Mouse (Mus musculus) hindbrain, postnatal 0 days (tissue): Measurements from ENCODE around the gene Clcn3. TPM values are rescaled to one million over a fixed set of nuclear protein-coding genes. Genes with fewer than 3 reads are reported as not detected.

Experiments
- ATAC-seq: fragments of 200-750 bp; cut with Nextera tagmentation; 2 replicates; pipeline ENCODE4 v1.8.0; 2017; ENCODE audit warnings: mild to moderate bottlenecking, moderate TSS enrichment, moderate library complexity
- DNase-seq: peaks from one replicate; pipeline ENCODE4 v3.0.0-alpha.2; 2015; ENCODE audit warnings: low spot score
- H3K27ac ChIP-seq: fragments of 300-500 bp; sonication (generic); 2 replicates; pipeline ENCODE4 v1.5.1; 2014; ENCODE audit warnings: mild to moderate bottlenecking
- H3K27me3 ChIP-seq: fragments of 300-500 bp; sonication (generic); 2 replicates; pipeline ENCODE4 v1.6.1; 2014; ENCODE audit warnings: low read length, mixed read lengths; ENCODE audit not compliant: insufficient read depth
- H3K36me3 ChIP-seq: fragments of 300-500 bp; sonication (generic); 2 replicates; pipeline ENCODE4 v1.6.1; 2014; ENCODE audit warnings: low read length, mixed read lengths; ENCODE audit not compliant: insufficient read depth
- H3K4me1 ChIP-seq: fragments of 300-500 bp; sonication (generic); 2 replicates; pipeline ENCODE4 v1.6.1; 2014; ENCODE audit warnings: antibody characterized with exemption, low read length, mixed read lengths; ENCODE audit not compliant: insufficient read depth
- H3K4me2 ChIP-seq: fragments of 300-500 bp; sonication (generic); 2 replicates; pipeline ENCODE4 v1.6.1; 2014; ENCODE audit warnings: low read depth, mild to moderate bottlenecking, low read length, moderate library complexity, mixed read lengths
- H3K4me3 ChIP-seq: fragments of 300-500 bp; sonication (generic); 2 replicates; pipeline ENCODE4 v1.5.1; 2014; ENCODE audit warnings: low read length
- H3K9ac ChIP-seq: fragments of 300-500 bp; sonication (generic); replicated peaks from 2 replicates; pipeline ENCODE4 v1.6.1; 2014; ENCODE audit warnings: mild to moderate bottlenecking, low read length, moderate library complexity, mixed read lengths
- H3K9me3 ChIP-seq: fragments of 300-500 bp; sonication (generic); 2 replicates; pipeline ENCODE4 v1.6.1; 2016; ENCODE audit warnings: low read length, mixed read lengths
- CTCF ChIP-seq: IDR thresholded peaks from 2 replicates; pipeline ENCODE4 v1.5.1; 2016; ENCODE audit warnings: antibody characterized with exemption, control low read depth, low read depth
- WGBS: fragments of 180-500 bp; shearing (Covaris S2); extraction: QIAGEN DNeasy Blood & Tissue Kit; methylation state at CpG from one replicate; pipeline ENCODE4 v1.1.7; 2014; 5-methylcytosine and 5-hydroxymethylcytosine counted together
- polyA plus RNA-seq: library from polyadenylated mRNA; unstranded; fragments of >200 nt; fragmentation: Nextera tagmentation; extraction: Ambion mirVana; gene quantifications from 2 replicates; pipeline ENCODE4 v1.2.1, GENCODE M21; 2015
- total RNA-seq: library from RNA; depleted of rRNA; stranded (reverse); fragments of >200 nt; gene quantifications from 2 replicates; pipeline ENCODE4 v1.2.3, GENCODE M21; 2014; rRNA removed

Clcn3 gene
- total and polyA plus RNA-seq, 2 experiments from 2014 or later, result 77.4 to 87.7 TPM

DNA sequence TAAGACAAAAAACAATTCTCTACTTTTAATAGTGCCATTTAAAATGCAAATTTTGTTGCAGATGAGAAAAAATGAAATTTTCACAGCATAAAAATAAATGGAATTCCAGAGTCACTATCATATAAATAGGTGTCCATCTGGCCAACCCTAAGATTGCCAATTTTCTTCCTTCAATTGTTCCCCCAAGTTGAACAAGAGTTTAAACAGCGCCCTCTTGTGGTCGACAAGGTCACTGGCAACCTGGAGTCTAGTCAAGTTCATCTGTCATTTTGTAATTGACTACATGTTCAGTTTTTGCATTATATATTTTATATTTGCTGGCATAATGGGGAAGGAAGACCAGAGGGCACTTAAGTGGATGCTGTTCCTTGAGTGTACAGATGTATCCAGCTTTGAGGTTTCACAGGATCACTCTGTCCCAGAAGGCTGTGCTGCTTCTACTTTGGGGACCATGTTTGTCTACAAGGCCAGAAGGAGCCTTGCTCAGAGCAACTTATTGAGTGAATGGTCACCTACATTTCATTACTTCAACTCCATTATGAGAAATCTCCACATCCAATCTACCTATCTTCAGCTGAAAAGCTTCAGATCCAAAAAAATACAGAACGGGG, 117.5 kb downstream of the Clcn3 start:
- H3K9ac ChIP-seq, result no peak overlapping the region
- no peaks in the 10 kb centered on the region for H3K9me3 ChIP-seq
- H3K27me3 ChIP-seq, result no peaks in the 10 kb centered on the region
- H3K4me2 ChIP-seq, result no peak overlapping the region
- ATAC-seq (peak; percentile 59), DNase-seq (peak; percentile 94)
- 33% methylated on average over 3 of the region's 3 CpGs for WGBS
- no peaks in the 10 kb centered on the region for H3K4me1 ChIP-seq
- H3K4me3 ChIP-seq, result no peak overlapping the region
- TF ChIP-seq CTCF, result peak; percentile 84
- no peaks in the 10 kb centered on the region for H3K36me3 ChIP-seq
- H3K27ac ChIP-seq, result no peak overlapping the region

DNA sequence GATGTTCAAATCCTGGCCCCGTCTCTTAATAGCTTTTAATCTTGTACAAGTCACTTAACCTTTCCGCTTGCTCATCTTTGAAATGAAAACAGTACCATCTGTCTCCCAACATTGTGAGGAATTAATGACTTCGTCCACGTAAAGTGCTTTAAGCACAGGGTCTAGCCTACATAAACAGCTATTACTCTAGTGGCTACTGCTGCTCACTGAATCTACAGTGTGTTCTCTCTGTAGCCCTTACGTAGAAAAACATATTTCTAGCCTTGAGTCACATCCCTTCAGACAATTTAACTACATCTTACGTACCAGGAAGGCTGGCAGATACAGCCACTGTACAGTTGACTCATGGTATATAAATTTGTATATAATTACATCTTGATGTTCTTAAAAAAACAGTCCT, 118.2 kb downstream of the Clcn3 start:
- H3K4me1 ChIP-seq, result no peaks in the 10 kb centered on the region
- H3K9ac ChIP-seq, result no peak overlapping the region
- no peak for DNase-seq
- no peaks in the 10 kb centered on the region for H3K27me3 ChIP-seq
- no peak for ATAC-seq
- H3K36me3 ChIP-seq, result no peaks in the 10 kb centered on the region
- H3K27ac ChIP-seq, result no peak overlapping the region
- no peaks in the 10 kb centered on the region for H3K9me3 ChIP-seq
- TF ChIP-seq CTCF, result no peak
- WGBS, result 64% methylated on average over 6 of the region's 6 CpGs
- no peak overlapping the region for H3K4me3 ChIP-seq
- no peak overlapping the region for H3K4me2 ChIP-seq

- DNase-seq, result no peak
- no peak for ATAC-seq
- Histone ChIP-seq H3K4me1 (no peaks in the 10 kb centered on the region), H3K27ac (no peak overlapping the region), H3K4me2 (no peak overlapping the region), H3K27me3 (no peaks in the 10 kb centered on the region), H3K36me3 (no peaks in the 10 kb centered on the region), H3K9me3 (no peaks in the 10 kb centered on the region), H3K9ac (no peak overlapping the region), H3K4me3 (no peak overlapping the region)
- 91% methylated on average over 6 of the region's 6 CpGs for WGBS
- TF ChIP-seq CTCF, result no peak
Observed at GRCm38 (mm10) chr8:60861783-60862182, 121.3 kb downstream of the Clcn3 start.

DNA sequence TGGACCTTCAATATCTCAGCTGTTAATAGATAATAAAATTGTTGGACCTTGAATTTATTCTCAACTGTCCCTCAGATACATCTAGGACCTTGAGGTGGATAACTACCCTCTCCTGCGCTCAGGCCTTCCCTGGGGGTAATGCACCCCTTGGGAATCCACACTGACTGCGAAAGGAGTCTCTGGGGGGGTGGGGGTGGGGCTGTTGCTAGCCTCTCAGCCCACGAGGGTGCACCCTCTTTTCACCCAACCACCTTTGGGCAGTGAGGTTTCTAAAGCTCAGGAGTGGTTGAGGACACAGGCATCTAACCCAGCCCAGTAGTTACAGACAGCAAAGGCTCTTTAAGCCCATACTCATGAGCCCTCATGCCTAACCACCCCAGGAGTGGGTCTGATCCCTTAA, 122.4 kb downstream of the Clcn3 start:
- Histone ChIP-seq H3K27ac (no peak overlapping the region), H3K36me3 (no peaks in the 10 kb centered on the region), H3K4me1 (no peaks in the 10 kb centered on the region), H3K4me2 (no peak overlapping the region), H3K9me3 (no peaks in the 10 kb centered on the region), H3K9ac (no peak overlapping the region), H3K27me3 (no peaks in the 10 kb centered on the region), H3K4me3 (no peak overlapping the region)
- 79% methylated on average over 3 of the region's 3 CpGs for WGBS
- no peak for TF ChIP-seq CTCF
- ATAC-seq (no peak), DNase-seq (no peak)

Other genes with a start within 250 kb of the Clcn3 start
- gene Hpf1, start 92.9 kb downstream of the Clcn3 start, total RNA-seq, result 13.4 and 25.8 TPM in 2 replicates
- gene Hpf1, start 92.9 kb downstream of the Clcn3 start, polyA plus RNA-seq, result 97.2 and 103 TPM in 2 replicates
- 8.0 and 19.0 TPM in 2 replicates for gene Nek1, start 9.9 kb upstream of the Clcn3 start, total RNA-seq
- 21.9 and 23.9 TPM in 2 replicates for gene Nek1, start 9.9 kb upstream of the Clcn3 start, polyA plus RNA-seq
- gene Sh3rf1, start 240.6 kb upstream of the Clcn3 start, total RNA-seq, result 31.3 and 33.9 TPM in 2 replicates
- 17.8 and 17.9 TPM in 2 replicates for gene Sh3rf1, start 240.6 kb upstream of the Clcn3 start, polyA plus RNA-seq